Mouse (Mus musculus): ENCODE data around the gene Gas7.

Gas7 gene

DNA sequence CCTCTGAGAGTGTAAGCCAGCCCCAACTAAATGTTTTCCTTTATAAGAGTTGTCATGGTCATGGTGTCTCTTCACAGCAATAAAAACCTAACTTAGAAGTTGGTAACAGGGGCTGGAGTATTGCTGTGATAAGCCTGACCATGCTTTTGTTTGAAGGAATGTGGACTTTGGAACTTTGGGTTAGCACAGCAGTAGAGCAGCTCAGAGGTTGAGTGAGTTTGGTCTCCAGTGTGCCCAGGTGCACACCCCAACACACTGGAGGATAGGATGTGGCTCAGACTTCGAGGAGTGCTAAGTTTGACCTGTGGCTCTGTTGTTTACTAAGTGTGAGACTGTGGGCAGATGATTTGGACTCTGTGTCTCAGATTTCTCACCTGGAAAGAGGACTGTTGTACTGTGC lies 41.6 kb downstream of the Gas7 start:
- DNase-seq: no peak

- DNase-seq: no peak
Observed at GRCm38 (mm10) chr11:67500115-67500514, 44.9 kb downstream of the Gas7 start.

DNA sequence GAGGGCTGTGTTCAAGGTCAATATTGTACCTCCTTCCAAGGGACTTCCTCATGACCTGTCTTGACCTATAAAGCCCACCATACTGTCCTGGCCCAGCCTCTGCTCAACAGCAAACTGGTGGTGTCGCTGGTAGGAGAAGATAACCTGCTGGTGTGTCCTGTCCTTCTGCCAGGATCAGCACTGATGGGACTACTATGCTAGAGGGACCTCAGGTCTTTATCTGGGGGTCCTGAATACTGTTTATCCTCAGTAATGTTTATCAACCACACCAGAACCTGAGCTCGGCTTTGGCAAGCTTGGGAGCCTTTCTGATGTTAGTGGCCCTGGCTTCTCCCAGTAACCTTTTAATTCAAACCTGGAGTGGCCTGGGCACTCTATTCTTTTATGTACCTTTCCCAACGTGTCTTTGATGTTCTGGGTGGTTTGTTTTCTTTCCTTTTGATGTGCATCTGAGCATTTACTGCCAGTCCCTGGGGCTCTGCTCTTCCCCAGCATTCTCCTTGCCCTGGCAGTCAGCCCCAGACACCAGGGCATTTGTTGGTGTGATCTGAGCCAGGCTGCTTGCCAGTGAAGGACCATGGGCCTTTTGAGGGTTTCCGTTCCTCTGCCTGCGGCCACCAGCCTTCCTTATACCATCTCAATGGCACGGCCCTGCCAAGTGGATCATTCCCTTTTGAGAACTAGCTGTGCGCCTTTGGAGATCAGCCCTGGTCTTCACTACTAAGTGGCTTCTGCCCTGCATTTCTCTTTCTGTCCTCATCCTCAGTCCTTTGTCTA lies 46.4 kb downstream of the Gas7 start:
- DNase-seq: no peak

DNA sequence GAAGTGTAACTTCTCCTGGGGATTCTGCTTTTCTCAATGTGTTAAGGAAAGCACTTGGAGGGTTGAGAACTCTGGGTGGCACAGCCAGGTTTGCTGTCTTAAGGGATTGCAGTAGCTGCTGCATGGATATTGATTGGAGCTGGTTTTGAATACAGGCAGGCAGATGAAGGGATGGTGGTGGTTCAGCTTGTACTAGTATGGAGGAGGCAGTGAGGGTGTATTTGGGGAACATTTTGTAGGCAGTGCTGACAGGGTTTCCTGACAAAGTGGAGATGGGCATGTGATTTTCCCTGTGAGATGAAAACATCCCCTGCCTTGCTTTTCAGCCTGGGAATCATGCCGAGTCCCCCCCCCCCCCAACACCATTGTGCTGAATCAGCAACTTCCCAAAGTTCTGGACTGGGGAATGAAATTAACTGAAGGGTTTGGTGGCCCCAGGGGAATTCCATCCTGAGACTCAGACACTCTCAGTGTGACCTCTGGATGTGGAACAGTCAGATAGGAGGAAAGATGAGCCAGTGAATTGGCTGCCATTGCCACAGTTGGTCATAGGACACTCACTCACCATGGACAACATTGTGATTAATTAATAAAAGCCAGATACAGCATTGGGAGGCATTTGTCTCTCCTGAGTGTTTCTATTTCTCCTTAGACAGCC lies 54.1 kb downstream of the Gas7 start:
- no peak for DNase-seq

DNA sequence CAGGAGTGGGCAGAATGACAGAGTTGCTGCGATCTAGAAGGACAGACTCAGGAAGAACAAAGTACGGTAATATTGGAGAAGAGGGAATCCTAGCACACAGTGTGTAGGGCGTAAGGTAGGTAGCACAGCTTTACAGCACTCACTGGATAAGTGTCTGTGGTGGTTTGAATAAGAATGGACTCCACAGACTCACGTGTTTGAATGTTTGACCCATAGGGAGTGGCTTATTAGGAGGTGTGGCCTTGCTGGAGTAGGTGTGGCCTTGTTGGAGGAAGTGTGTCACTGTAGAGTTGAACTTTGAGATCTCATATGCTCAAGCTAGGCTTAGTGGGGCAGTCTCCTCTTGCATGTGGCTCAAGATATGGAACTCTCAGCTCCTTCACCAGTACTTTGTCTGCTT lies 55.6 kb downstream of the Gas7 start:
- DNase-seq: no peak

GRCm38 (mm10) chr11:67513001-67513400 lies 57.8 kb downstream of the Gas7 start:
- DNase-seq: no peak

DNA sequence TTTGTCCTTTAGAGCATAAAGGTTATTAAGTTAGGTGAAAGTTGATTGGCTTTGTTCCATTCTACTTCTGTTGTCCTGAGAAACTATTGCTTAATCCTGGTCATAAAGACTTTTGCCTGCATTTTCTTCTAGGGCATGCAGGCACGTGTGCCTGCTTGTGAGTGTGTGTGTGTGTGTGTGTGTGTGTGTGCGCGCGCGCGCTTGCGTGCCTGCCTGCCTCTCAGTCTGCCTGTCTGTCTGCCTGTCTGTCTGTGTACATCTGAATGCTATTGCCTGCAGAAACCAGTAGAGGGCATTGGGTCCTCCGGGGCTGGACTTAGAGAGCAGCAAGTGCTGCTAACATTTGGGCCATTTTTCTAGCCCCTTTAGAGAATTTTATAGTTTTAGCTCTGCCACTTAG lies 59.2 kb downstream of the Gas7 start:
- DNase-seq: peak; percentile 39

DNA sequence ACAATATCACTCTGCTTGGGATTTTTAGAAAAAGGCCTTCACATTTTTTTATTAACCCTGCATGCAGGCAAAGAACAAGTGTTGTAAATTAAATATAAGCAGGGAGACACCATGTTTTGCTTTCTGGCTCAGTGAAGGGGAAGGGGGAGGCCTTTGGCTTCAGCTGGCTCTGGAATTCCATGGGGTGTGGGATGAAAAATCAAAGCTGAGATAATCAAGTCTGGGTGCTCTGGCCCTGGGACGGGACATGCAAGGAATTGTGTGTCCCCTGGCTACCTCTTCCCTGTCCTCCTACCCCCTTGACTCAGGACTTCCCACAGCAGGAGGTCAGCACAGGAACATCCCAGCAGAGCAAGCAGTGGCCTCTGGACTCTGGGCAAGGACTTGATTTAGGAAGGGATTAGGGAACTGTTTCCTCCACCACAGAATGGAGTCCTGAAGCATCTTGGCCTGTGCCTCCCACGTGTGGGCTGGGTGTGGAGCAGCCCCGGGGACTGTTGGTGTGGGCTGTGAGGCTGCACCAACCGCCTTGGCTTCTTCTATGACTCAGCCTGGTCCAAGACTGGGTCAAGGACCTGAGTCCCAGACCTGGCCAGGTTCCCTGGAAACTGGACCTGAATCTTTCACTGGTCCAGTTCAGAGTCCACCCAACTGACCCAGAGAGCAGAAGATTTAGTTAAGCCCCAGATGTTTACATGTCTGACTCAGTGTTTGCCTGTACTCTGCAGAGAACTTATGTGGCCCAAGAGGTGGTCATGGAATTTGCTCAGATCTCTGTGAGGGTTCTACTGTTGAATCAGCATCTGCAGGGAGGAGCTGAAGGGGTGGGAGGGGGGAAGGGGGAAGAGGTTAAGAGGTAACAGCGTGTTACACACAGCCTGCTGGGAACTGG lies 60.0 kb downstream of the Gas7 start:
- DNase-seq: no peak

DNA sequence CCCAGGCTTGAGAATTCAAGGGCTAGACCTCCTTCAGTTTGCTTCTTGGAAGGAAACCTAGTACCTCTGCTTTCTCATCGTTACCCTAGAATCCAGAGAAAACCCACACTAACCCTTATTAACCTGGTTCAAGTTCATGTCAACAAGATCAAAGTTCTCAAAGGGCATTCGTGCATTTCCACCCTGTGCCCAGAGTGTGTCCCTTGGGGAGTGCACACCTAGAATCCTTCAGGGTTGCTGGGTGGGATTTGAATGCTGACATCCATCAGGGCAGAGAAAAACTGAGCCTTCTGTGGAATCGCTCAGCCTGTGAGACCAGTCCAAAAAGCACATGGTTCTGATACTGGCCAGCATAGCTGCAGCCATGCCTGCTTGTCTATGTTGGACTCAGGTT lies 60.7 kb downstream of the Gas7 start:
- no peak for DNase-seq

GRCm38 (mm10) chr11:67517748-67518147 lies 62.5 kb downstream of the Gas7 start:
- no peak for DNase-seq

GRCm38 (mm10) chr11:67518985-67519384 lies 63.7 kb downstream of the Gas7 start:
- DNase-seq: no peak

DNA sequence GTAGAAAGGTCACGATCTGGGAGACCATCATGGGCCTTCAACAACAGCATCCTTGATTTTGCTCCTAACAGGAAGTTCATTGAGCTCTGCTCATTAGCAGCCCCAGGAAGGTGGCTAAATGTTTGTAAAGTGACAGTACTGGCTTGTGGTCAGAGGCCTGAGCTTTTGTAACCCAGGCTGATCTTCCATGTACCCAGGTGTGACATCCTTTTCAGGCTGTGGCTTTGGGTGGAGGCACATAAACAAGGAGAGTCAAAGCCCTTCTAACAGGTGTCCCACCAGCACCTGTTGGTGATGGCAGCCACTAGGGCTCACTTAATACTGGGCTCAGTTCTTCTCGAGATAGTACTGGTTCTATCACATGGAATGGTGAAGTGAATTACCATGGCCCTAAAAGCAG lies 67.4 kb downstream of the Gas7 start:
- no peak for DNase-seq

- no peak for DNase-seq
Observed at GRCm38 (mm10) chr11:67523806-67524205, 68.6 kb downstream of the Gas7 start.

DNA sequence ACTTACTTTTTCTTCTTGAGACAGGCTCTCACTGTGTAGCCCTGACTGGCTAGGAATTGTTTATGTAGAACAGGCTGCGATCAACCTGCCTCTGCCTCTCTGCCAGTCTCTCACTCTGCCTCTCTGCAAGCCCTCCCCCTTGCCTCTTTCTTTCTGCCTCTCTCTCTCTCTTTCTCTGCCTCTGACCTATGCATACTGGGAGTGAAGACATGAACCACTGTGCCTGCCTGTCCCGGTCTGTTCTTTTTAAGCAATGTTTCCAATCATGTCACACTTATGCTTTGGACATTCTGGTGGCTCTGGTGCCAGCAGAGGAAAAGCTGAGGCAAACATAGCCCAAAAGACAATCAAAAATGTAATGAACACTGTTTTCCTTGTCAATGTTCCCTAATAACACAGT lies 69.5 kb downstream of the Gas7 start:
- no peak for DNase-seq

- no peak for DNase-seq
Observed at GRCm38 (mm10) chr11:67525841-67526240, 70.6 kb downstream of the Gas7 start.

GRCm38 (mm10) chr11:67526621-67527545 lies 71.6 kb downstream of the Gas7 start:
- DNase-seq: peak; percentile 41

- DNase-seq: no peak
Observed at GRCm38 (mm10) chr11:67531286-67531685, 76.0 kb downstream of the Gas7 start.

DNA sequence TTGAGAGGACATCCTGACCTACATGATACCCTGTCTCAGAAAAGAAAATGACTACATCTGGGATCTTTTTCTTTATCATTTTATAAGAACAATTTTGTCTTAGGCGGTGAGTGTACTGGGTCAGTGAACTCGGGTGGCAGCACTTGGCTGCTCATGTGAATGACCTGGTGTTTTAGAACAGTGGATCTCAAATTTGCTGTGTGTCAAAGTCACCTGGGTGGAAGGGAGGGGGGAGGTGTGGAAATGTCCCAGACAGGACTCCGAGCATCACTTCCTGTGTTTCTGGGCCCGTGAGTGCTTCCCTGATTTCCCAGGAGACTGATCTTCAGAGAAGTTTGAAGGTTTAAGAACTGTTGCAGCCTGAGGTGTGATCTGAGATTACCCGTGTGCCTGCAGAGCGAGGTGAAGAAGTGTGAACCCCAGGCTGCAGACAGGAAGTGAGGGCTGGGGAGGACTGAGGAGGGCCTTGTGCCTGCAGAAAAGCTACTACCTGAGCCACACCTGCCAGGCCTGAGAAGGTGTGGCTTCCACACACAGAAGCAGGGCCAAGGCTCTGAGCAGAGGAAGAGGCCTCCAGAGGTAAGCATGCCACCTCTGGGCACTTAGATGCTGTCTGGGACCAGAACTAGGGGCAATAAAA lies 76.8 kb downstream of the Gas7 start:
- DNase-seq: no peak

- no peak for DNase-seq
Observed at GRCm38 (mm10) chr11:67532728-67533127, 77.5 kb downstream of the Gas7 start.

- DNase-seq: no peak
Observed at GRCm38 (mm10) chr11:67533151-67533550, 77.9 kb downstream of the Gas7 start.

DNA sequence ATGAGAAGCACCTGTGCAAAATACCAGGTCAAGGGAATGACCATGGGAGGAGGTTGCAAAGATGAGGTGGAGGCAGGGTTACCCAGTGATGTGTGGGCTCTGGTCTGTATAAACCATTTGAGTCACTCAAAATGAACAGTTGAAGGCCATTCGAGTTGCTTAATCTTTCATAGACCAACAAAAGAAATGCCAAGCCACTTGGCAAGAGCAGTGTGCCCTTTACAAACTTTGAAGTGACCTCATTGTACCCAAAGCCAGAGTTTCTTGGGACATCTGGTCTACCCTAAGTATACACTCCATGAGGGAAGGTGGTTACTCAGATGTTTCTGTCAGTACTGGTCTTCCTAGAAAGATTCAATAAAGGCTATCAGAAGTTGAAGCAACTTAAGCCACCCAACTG lies 80.5 kb downstream of the Gas7 start:
- DNase-seq: no peak

DNA sequence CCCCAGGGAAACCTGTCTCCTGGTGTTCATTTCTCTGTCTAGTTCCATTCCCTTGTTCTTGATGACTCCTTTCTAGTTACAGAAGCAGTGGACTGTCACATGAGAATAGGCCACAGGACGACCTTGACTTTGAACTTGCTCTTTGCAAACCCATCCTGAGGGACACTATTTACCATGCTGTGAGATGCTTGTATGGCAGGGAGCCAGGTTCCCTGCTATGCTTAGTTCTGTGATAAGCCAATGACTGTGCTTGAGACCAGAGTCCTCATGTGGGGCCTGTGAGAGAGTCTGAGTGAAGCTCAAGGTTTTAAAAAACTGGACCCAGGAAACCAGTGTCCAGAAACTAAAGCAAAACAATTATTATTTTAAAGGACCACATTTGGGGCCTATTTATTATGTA lies 81.2 kb downstream of the Gas7 start:
- no peak for DNase-seq

Data from retina, postnatal 1 day (tissue).